Mouse (Mus musculus) frontal cortex, adult 2 months (tissue): ENCODE measurements around the gene Tmem59. TPM values are rescaled to one million over a fixed set of nuclear protein-coding genes. Genes with fewer than 3 reads are reported as not detected.

Source experiments
- DNase-seq, 2 experiments: peaks; one replicate each; pipeline ENCODE4 v3.0.0; 2022; ENCODE audit warnings: low spot score in 1 of 2; ENCODE audit errors: extremely low spot score in 1 of 2
- polyA plus RNA-seq: library from polyadenylated mRNA; depleted of rRNA; stranded (reverse); fragments of >200 nt; gene quantifications from 2 replicates; pipeline ENCODE4 v1.2.3, GENCODE M21; 2012; rRNA removed

Tmem59 gene
- polyA plus RNA-seq, 1 experiment = 231 TPM

- DNase-seq = no peak
Observed at GRCm38 (mm10) chr4:107223225-107224204, 45.3 kb downstream of the Tmem59 start.

GRCm38 (mm10) chr4:107226313-107226712, 48.1 kb downstream of the Tmem59 start:
- no peak for DNase-seq

GRCm38 (mm10) chr4:107232219-107232618, 54.0 kb downstream of the Tmem59 start:
- no peak for DNase-seq

- no peak for DNase-seq
Observed at GRCm38 (mm10) chr4:107238253-107238652, 60.1 kb downstream of the Tmem59 start.

GRCm38 (mm10) chr4:107240196-107240595, 62.0 kb downstream of the Tmem59 start:
- no peak for DNase-seq

- no peak for DNase-seq
Observed at GRCm38 (mm10) chr4:107243365-107244333, 65.5 kb downstream of the Tmem59 start.

- no peak for DNase-seq
Observed at GRCm38 (mm10) chr4:107245368-107245767, 67.2 kb downstream of the Tmem59 start.

- no peak for DNase-seq
Observed at GRCm38 (mm10) chr4:107246040-107246439, 67.8 kb downstream of the Tmem59 start.

GRCm38 (mm10) chr4:107247110-107247509, 68.9 kb downstream of the Tmem59 start:
- no peak for DNase-seq

GRCm38 (mm10) chr4:107248061-107248460, 69.9 kb downstream of the Tmem59 start:
- no peak for DNase-seq

GRCm38 (mm10) chr4:107249471-107249870, 71.3 kb downstream of the Tmem59 start:
- no peak for DNase-seq

GRCm38 (mm10) chr4:107250494-107250893, 72.3 kb downstream of the Tmem59 start:
- DNase-seq = peak in 1 of 2 experiments; percentile 74

Other genes starting within 250 kb of the Tmem59 start
- 72.7 and 76.4 TPM in 2 replicates for gene Mrpl37, start 111.5 kb upstream of the Tmem59 start, polyA plus RNA-seq
- 5.0 and 7.8 TPM in 2 replicates for gene Cyb5rl, start 111.4 kb upstream of the Tmem59 start, polyA plus RNA-seq
- gene Cdcp2, start 81.5 kb upstream of the Tmem59 start, polyA plus RNA-seq = 0.06 TPM in 1 of 2 replicates, not detected in the other
- 7.2 and 8.1 TPM in 2 replicates for gene Tceanc2, start 717 bp downstream of the Tmem59 start, polyA plus RNA-seq
- 0.10 TPM in 1 of 2 replicates, not detected in the other for gene Ldlrad1, start 30.8 kb downstream of the Tmem59 start, polyA plus RNA-seq
- gene Lrrc42, start 75.1 kb downstream of the Tmem59 start, polyA plus RNA-seq = 20.6 and 21.8 TPM in 2 replicates
- 18.2 and 19.0 TPM in 2 replicates for gene Hspb11, start 75.2 kb downstream of the Tmem59 start, polyA plus RNA-seq
- gene Dio1, start 128.8 kb downstream of the Tmem59 start, polyA plus RNA-seq = not detected in 2 replicates
- gene Yipf1, start 136.0 kb downstream of the Tmem59 start, polyA plus RNA-seq = 43.2 and 48.8 TPM in 2 replicates
- gene Ndc1, start 189.4 kb downstream of the Tmem59 start, polyA plus RNA-seq = 11.9 and 12.5 TPM in 2 replicates